Mouse (Mus musculus): Measurements from ENCODE around the gene St7. TPM values are rescaled to one million over a fixed set of nuclear protein-coding genes. Genes with fewer than 3 reads are reported as not detected.
A peak's percentile ranks its signal among the peaks of the same experiment; 100 is the strongest.

St7 gene
- polyA plus RNA-seq, 1 experiment from 2014 or later: 25.5 TPM

DNA sequence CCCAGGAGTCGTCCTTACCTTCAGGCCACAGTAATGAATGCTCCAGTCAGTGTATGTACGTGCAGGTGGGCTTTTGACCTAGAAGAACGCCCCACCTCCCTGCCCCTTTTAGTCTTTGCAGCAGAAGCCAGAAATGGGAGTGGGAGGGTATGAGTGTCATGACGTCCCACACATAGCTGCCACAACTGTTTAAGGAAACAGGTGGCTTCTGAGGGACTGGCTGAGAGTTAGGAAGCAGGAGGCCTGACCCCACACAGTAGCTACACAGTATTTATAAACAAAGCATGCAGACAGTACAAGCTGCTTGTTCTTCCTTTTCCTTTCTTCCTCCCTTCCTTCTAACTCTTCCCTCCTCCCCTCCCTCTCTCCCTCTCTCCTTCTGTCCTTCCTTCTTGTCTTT is 135.6 kb downstream of the St7 start:
- H3K4me1 ChIP-seq (replicated peaks; ENCODE audit: control insufficient read depth, insufficient read depth, low read length): no peaks in the 10 kb centered on the region
- WGBS: 56% methylated on average over 4 of the region's 4 CpGs
- H3K36me3 ChIP-seq (ENCODE audit: control insufficient read depth, insufficient read depth, low read length): no peaks in the 10 kb centered on the region
- DNase-seq (ENCODE audit: low spot score): no peak
- H3K27ac ChIP-seq (ENCODE audit: low read depth): no peak overlapping the region
- 0 out of 2 replicates have a peak, but pooled peaks cover 6% of the 10 kb centered on the region for H3K9me3 ChIP-seq (ENCODE audit: control insufficient read depth, low read length)
- H3K9ac ChIP-seq (ENCODE audit: low read length): no peak overlapping the region
- H3K4me2 ChIP-seq (ENCODE audit: low read length): no peak overlapping the region
- no peak overlapping the region for H3K4me3 ChIP-seq (ENCODE audit: low read depth, low read length)
- H3K27me3 ChIP-seq (replicated peaks; ENCODE audit: control insufficient read depth, insufficient read depth, low read length): no peaks in the 10 kb centered on the region
- ATAC-seq (replicated peaks; ENCODE audit: low FRiP score, low TSS enrichment, low read depth): no peak

DNA sequence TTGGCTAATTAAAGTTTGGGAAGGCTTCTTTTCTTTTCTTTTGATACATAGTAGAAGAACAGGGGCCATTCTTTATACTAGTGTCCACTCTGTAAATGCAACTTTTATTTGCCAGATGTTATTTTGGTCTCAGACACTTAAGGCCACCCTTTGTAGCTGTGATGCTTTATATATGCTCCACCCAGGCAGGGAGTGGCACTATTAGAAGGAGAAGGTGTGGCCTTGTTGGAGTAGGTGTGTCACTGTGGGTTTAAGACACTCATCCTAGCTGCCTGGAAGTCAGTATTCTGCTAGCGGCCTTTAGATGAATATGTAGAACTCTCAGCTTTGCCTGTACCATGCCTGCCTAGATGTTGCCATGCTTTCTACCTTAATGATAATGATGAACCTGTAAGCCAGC is 137.2 kb downstream of the St7 start:
- ATAC-seq (replicated peaks; ENCODE audit: low FRiP score, low TSS enrichment, low read depth): no peak
- no peaks in the 10 kb centered on the region for H3K4me1 ChIP-seq (replicated peaks; ENCODE audit: control insufficient read depth, insufficient read depth, low read length)
- no peak overlapping the region for H3K9ac ChIP-seq (ENCODE audit: low read length)
- no peak overlapping the region for H3K4me3 ChIP-seq (ENCODE audit: low read depth, low read length)
- 0 out of 2 replicates have a peak, but pooled peaks cover 6% of the 10 kb centered on the region for H3K9me3 ChIP-seq (ENCODE audit: control insufficient read depth, low read length)
- no peaks in the 10 kb centered on the region for H3K27me3 ChIP-seq (replicated peaks; ENCODE audit: control insufficient read depth, insufficient read depth, low read length)
- no peaks in the 10 kb centered on the region for H3K36me3 ChIP-seq (ENCODE audit: control insufficient read depth, insufficient read depth, low read length)
- no peak overlapping the region for H3K4me2 ChIP-seq (ENCODE audit: low read length)
- WGBS: 100% methylated on average over 1 of the region's 1 CpGs
- no peak overlapping the region for H3K27ac ChIP-seq (ENCODE audit: low read depth)
- DNase-seq (ENCODE audit: low spot score): no peak

DNA sequence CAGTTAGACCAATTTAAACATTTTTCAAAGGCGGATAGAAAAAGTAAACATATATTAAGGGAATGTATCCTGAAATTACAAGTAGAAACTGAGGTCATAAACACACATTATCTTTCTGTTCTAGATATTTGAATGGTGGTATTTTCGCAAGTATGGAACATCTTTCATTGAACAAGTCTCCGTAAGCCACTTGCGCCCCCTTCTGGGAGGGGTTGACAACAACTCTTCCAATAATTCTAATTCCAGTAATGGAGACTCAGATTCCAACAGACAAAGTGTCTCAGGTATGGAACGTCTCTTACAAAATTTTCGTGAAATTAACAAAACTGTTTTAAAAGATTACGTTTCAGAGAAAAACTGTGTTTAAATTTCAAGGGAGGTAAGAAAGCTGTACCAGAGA is 141.8 kb downstream of the St7 start:
- 40% methylated on average over 7 of the region's 7 CpGs for WGBS
- H3K4me2 ChIP-seq (ENCODE audit: low read length): no peak overlapping the region
- DNase-seq (ENCODE audit: low spot score) (peak; percentile 84), ATAC-seq (replicated peaks; ENCODE audit: low FRiP score, low TSS enrichment, low read depth) (no peak)
- no peak overlapping the region for H3K4me3 ChIP-seq (ENCODE audit: low read depth, low read length)
- no peaks in the 10 kb centered on the region for H3K4me1 ChIP-seq (replicated peaks; ENCODE audit: control insufficient read depth, insufficient read depth, low read length)
- H3K9me3 ChIP-seq (ENCODE audit: control insufficient read depth, low read length): 0 out of 2 replicates have a peak, but pooled peaks cover 6% of the 10 kb centered on the region
- no peak overlapping the region for H3K9ac ChIP-seq (ENCODE audit: low read length)
- no peaks in the 10 kb centered on the region for H3K27me3 ChIP-seq (replicated peaks; ENCODE audit: control insufficient read depth, insufficient read depth, low read length)
- H3K36me3 ChIP-seq (ENCODE audit: control insufficient read depth, insufficient read depth, low read length): no peaks in the 10 kb centered on the region
- H3K27ac ChIP-seq (ENCODE audit: low read depth): no peak overlapping the region

DNA sequence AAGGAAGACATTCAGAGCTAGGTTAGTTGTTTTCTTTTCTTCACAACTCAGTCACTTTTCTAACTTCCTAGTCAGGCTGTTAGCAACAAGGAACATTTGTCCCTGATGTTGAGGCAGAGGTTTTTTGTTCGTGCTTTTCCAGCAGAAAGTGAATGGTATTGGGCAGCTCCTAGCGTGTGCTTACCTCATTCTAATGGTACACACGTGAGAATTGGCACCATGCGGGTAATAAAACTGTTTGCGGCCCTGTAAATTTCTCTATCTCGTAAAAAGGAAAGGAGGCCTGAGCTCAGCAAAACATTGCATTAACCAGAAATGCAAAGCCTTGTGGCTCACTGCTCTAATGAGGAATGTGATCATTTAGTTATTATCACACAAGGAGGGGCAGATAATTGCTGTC is 143.0 kb downstream of the St7 start:
- DNase-seq (ENCODE audit: low spot score) (no peak), ATAC-seq (replicated peaks; ENCODE audit: low FRiP score, low TSS enrichment, low read depth) (no peak)
- H3K9ac ChIP-seq (ENCODE audit: low read length): no peak overlapping the region
- no peaks in the 10 kb centered on the region for H3K27me3 ChIP-seq (replicated peaks; ENCODE audit: control insufficient read depth, insufficient read depth, low read length)
- H3K4me3 ChIP-seq (ENCODE audit: low read depth, low read length): no peak overlapping the region
- no peak overlapping the region for H3K4me2 ChIP-seq (ENCODE audit: low read length)
- WGBS: 76% methylated on average over 6 of the region's 6 CpGs
- H3K27ac ChIP-seq (ENCODE audit: low read depth): no peak overlapping the region
- no peaks in the 10 kb centered on the region for H3K4me1 ChIP-seq (replicated peaks; ENCODE audit: control insufficient read depth, insufficient read depth, low read length)
- H3K9me3 ChIP-seq (ENCODE audit: control insufficient read depth, low read length): no peaks in the 10 kb centered on the region
- H3K36me3 ChIP-seq (ENCODE audit: control insufficient read depth, insufficient read depth, low read length): no peaks in the 10 kb centered on the region

DNA sequence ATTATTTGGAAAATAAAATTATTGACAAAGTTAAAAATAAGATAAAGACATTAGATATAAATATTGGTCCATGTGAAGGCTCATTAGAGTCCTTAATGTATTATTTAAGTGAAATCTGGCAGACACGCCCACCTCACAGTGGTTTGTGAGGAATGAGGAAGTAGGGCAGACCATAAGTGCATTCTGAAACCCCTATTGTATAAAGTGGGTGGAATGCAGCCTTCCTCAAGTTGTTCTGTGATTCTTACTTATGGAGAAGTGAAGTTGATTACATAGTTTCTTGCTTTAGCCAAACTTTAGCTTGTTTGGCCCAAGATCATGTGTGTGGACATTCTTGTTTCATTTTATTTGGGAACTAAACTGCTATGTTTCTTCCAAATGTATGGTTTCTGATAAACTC is 144.9 kb downstream of the St7 start:
- no peak overlapping the region for H3K4me2 ChIP-seq (ENCODE audit: low read length)
- no peak overlapping the region for H3K9ac ChIP-seq (ENCODE audit: low read length)
- H3K9me3 ChIP-seq (ENCODE audit: control insufficient read depth, low read length): no peaks in the 10 kb centered on the region
- H3K27me3 ChIP-seq (replicated peaks; ENCODE audit: control insufficient read depth, insufficient read depth, low read length): no peaks in the 10 kb centered on the region
- WGBS: 80% methylated on average over 1 of the region's 1 CpGs
- no peak overlapping the region for H3K4me3 ChIP-seq (ENCODE audit: low read depth, low read length)
- DNase-seq (ENCODE audit: low spot score) (no peak), ATAC-seq (replicated peaks; ENCODE audit: low FRiP score, low TSS enrichment, low read depth) (no peak)
- no peak overlapping the region for H3K27ac ChIP-seq (ENCODE audit: low read depth)
- H3K36me3 ChIP-seq (ENCODE audit: control insufficient read depth, insufficient read depth, low read length): no peaks in the 10 kb centered on the region
- H3K4me1 ChIP-seq (replicated peaks; ENCODE audit: control insufficient read depth, insufficient read depth, low read length): no peaks in the 10 kb centered on the region

DNA sequence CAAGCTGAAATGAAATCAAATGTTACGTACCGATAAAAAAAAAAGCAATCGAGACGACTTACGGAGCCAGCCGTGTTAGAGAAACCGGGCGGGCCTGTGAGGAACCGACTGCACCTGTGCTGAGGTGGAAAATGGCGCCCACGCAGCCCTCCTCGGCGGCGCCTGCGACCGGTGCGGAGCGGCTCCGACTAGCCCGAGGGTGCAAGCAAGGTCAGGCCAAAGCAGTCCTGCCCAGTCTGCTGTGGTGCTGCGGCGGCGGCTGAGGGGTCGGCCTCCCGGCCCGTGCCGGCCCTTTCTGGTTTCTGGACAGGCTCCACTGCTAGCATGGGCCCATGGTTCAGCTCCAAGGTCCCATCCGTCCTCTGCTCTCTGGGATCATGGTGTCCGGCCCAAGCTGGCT is 147.7 kb downstream of the St7 start:
- Histone ChIP-seq H3K9ac (ENCODE audit: low read length) (no peak overlapping the region), H3K27ac (ENCODE audit: low read depth) (no peak overlapping the region), H3K27me3 (replicated peaks; ENCODE audit: control insufficient read depth, insufficient read depth, low read length) (no peaks in the 10 kb centered on the region), H3K9me3 (ENCODE audit: control insufficient read depth, low read length) (no peaks in the 10 kb centered on the region), H3K4me2 (ENCODE audit: low read length) (no peak overlapping the region), H3K36me3 (ENCODE audit: control insufficient read depth, insufficient read depth, low read length) (no peaks in the 10 kb centered on the region), H3K4me1 (replicated peaks; ENCODE audit: control insufficient read depth, insufficient read depth, low read length) (no peaks in the 10 kb centered on the region), H3K4me3 (ENCODE audit: low read depth, low read length) (no peak overlapping the region)
- DNase-seq (ENCODE audit: low spot score) (no peak), ATAC-seq (replicated peaks; ENCODE audit: low FRiP score, low TSS enrichment, low read depth) (no peak)
- 81% methylated on average over 29 of the region's 29 CpGs for WGBS

DNA sequence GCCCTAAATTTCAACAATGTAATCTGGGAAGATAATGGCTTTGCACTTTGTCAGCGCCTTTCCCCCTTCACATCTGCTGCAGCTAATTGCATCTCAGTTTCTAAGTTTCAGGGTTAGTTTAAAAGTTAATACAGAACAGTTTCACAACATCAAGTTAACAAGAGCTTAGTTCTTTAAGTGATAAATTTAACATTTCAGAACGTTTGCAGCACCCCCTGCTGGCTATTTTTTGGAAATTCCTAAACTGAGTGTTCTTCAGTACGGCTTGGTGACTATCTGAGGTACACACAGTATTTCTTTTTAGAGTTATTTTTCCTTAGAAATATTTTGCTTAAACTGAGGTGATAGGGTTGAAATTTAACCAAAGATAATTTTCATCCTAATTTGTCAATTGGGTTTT is 150.0 kb downstream of the St7 start:
- Histone ChIP-seq H3K27me3 (replicated peaks; ENCODE audit: control insufficient read depth, insufficient read depth, low read length) (no peaks in the 10 kb centered on the region), H3K4me3 (ENCODE audit: low read depth, low read length) (no peak overlapping the region), H3K36me3 (ENCODE audit: control insufficient read depth, insufficient read depth, low read length) (no peaks in the 10 kb centered on the region; the same call in 1 of the 2 replicates), H3K9ac (ENCODE audit: low read length) (no peak overlapping the region), H3K4me2 (ENCODE audit: low read length) (no peak overlapping the region), H3K9me3 (ENCODE audit: control insufficient read depth, low read length) (no peaks in the 10 kb centered on the region), H3K4me1 (replicated peaks; ENCODE audit: control insufficient read depth, insufficient read depth, low read length) (no peaks in the 10 kb centered on the region), H3K27ac (ENCODE audit: low read depth) (no peak overlapping the region)
- ATAC-seq (replicated peaks; ENCODE audit: low FRiP score, low TSS enrichment, low read depth) (no peak), DNase-seq (ENCODE audit: low spot score) (no peak)
- 29% methylated on average over 3 of the region's 3 CpGs for WGBS

DNA sequence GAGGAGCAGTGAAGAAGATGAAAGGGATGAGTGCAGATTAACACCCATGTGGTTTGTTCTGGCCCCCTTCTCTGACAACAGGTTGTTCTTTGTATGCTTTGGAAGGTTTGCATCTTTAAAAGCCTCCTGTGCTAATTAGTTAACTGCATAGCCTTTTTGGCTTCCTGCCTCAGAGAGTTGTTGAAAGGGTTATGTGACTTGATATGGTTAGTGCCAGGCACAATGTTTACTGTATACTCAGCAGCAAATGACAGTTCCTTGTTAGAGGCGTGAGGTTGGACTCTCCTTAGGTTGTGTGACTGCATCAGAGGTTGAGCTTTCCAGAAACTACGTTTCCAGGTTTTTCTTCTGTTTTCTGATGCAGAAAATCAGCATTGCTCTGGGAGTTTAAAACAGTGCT is 158.6 kb downstream of the St7 start:
- DNase-seq (ENCODE audit: low spot score) (no peak), ATAC-seq (replicated peaks; ENCODE audit: low FRiP score, low TSS enrichment, low read depth) (no peak)
- Histone ChIP-seq H3K4me3 (ENCODE audit: low read depth, low read length) (no peak overlapping the region), H3K4me2 (ENCODE audit: low read length) (no peak overlapping the region), H3K27me3 (replicated peaks; ENCODE audit: control insufficient read depth, insufficient read depth, low read length) (no peaks in the 10 kb centered on the region), H3K9ac (ENCODE audit: low read length) (no peak overlapping the region), H3K4me1 (replicated peaks; ENCODE audit: control insufficient read depth, insufficient read depth, low read length) (no peaks in the 10 kb centered on the region), H3K36me3 (ENCODE audit: control insufficient read depth, insufficient read depth, low read length) (peaks cover 3% of the 10 kb centered on the region; the same call in 1 of the 2 replicates), H3K9me3 (ENCODE audit: control insufficient read depth, low read length) (no peaks in the 10 kb centered on the region), H3K27ac (ENCODE audit: low read depth) (no peak overlapping the region)
- WGBS: 62% methylated on average over 2 of the region's 2 CpGs

DNA sequence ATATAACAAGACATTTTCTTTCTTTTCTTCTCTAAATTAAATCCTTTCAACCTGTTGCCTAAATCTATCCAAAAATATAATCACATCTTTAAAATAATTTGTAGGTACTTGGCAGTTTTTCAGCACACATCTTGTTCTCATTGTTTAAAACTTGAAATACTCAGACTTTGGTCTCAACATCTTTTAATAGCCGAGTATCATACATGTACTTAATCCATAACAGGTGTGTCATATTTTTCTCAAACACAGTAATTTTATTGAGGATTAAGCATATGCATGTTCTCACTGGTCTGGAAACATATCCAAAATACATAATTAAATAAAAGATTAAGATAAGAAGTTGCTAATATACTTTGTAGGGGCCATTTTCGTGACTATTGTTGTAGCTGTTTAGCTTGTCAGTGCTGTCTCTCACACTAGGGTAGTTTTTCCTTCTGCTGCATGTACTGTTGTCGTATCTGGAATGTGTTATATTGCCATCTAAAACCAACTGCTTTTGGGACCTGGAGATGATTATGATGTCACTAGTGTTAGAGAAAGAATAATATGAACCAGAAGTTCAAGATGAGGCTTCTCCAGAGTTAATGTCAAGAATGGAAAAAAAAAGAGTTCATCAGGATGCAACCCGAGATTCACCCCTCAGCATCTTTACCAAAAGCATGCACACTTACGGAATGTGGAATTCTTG is 161.0 kb downstream of the St7 start:
- Histone ChIP-seq H3K4me2 (ENCODE audit: low read length) (no peak overlapping the region), H3K4me3 (ENCODE audit: low read depth, low read length) (no peak overlapping the region), H3K9ac (ENCODE audit: low read length) (no peak overlapping the region), H3K27ac (ENCODE audit: low read depth) (no peak overlapping the region), H3K36me3 (ENCODE audit: control insufficient read depth, insufficient read depth, low read length) (0 out of 2 replicates have a peak, but pooled peaks cover 3% of the 10 kb centered on the region), H3K9me3 (ENCODE audit: control insufficient read depth, low read length) (no peaks in the 10 kb centered on the region), H3K4me1 (replicated peaks; ENCODE audit: control insufficient read depth, insufficient read depth, low read length) (no peaks in the 10 kb centered on the region), H3K27me3 (replicated peaks; ENCODE audit: control insufficient read depth, insufficient read depth, low read length) (no peaks in the 10 kb centered on the region)
- ATAC-seq (replicated peaks; ENCODE audit: low FRiP score, low TSS enrichment, low read depth) (no peak), DNase-seq (ENCODE audit: low spot score) (no peak)
- 85% methylated on average over 5 of the region's 5 CpGs for WGBS
